Mouse (Mus musculus): ENCODE measurements around the gene Rpl6.
"Not testable (repeated sequence)": the region's sequence is repeated elsewhere in the genome, so short reads cannot be mapped to it uniquely, and the experiment has no call there.

The Rpl6 gene

DNA sequence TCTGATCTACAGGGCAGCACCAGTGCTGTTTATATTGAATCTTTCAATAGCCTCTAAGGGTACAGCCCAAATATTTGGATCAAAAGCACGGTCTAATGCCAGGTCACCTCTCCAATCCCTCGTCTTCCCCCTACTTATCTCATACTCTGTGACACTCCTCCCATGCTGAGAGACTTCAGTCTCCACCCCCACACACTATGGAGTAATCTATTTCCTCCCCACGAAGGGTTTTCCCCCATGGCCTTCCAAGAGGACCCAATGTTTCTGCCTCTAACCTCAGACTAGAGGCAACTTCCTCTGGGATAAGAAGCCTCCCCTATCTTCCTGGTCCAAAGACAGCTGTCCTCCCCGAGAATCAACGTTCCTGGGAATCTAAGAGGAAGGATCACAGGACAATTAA lies 7.5 kb upstream of the Rpl6 start:
- DNase-seq (ENCODE audit: low read depth, low spot score) = no peak

DNA sequence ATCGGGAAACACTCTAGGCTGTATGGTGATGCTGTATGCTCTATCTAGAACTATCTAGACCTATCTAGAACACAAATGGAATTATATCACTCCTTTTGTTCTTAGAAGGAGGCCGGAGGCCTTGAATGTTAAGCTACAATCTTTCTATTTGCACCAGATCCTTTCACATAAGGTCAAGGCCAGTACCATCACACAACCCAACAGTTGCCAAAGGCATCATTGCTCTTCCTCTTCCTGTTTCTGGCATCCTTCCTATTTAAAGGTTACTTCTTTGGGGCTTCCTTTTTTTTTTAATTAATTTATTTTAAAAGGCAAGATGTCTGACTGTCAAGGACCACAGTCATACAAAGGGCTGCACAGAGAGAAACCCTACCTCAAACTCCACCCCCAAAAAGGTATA lies 6.9 kb upstream of the Rpl6 start:
- DNase-seq (ENCODE audit: low read depth, low spot score) = no peak

DNA sequence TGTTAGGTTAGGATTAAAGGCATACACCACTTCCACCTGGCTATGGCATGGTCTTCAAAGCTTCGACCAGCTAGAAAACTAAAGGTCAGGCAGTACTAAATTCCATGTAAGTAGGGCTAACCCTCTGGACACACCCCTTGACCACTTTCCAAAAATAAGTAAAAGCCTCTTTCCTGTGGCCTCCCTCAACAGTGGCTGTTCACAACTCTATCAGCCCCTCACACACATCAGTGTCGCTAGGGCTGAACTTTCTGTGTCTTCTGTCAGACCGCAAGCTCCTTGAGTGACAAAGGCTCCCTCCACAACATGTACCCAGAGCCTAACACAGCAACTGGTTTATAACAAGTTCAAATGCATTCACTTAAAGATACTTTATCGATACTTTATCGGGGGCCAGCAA lies 5.9 kb upstream of the Rpl6 start:
- no peak for DNase-seq (ENCODE audit: low read depth, low spot score)

DNA sequence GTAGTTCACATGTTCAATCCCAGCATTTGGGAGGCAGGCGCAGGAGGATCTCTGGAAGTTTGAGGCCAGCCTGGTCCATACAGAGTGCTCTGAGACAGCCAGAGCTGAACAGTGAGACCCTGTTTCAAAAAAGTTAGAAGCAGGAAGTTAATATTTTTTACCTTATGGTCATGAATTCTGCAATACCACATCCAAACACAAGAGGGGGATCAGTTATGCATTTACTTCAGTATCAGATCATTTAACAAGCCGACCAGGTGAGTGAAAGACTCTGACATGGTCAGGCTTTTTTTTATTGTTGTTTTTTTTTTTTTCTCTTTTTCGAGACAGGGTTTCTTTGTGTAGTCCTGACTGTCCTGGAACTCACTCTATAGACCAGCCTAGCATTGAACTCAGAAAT lies 2.5 kb upstream of the Rpl6 start:
- peak; percentile 86 for DNase-seq (ENCODE audit: low read depth, low spot score)

DNA sequence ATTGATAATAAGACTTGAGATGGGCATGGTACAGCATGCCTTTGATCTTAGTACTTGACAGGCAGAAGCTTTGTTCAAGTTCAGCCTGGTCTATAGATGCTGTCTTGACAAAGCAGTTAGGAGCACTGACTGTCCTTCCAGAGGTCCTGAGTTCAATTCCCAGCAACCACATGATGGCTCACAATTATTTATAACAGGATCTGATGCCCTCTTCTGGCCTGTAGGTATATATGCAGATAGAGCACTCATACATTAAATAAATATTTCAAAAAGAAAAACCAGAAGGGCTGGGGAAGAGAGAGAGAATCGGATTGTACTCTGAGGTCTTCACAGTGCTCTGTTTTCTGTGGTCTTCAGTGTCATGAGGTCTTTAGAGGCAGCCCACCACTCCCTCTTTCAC lies 1.8 kb upstream of the Rpl6 start:
- no peak for DNase-seq (ENCODE audit: low read depth, low spot score)

DNA sequence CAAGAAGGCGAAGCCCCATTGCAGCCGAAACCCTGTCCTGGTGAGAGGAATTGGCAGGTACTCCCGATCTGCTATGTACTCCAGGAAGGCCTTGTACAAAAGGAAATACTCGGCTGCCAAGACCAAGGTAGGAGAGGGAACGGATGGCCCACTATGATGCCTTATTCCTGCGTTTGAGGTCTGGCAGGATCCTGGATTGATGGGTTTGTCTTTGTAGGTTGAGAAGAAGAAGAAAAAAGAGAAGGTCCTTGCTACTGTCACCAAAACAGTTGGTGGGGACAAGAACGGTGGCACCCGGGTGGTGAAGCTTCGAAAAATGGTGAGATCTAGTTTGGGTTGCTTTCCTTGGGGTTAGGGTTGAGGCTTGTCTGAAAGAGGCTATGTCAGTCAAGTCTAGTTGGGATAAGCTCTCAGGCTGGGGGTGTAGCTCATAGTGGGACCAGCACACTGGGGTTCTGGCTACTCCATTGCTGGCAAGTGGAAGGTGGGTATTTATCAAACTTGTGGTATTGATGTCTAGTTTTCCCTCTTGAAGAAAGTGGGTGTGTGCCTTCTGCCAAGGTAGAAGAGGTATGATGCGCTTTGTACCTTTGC lies 1.4 kb downstream of the Rpl6 start:
- DNase-seq (ENCODE audit: low read depth, low spot score) = not testable (repeated sequence)

DNA sequence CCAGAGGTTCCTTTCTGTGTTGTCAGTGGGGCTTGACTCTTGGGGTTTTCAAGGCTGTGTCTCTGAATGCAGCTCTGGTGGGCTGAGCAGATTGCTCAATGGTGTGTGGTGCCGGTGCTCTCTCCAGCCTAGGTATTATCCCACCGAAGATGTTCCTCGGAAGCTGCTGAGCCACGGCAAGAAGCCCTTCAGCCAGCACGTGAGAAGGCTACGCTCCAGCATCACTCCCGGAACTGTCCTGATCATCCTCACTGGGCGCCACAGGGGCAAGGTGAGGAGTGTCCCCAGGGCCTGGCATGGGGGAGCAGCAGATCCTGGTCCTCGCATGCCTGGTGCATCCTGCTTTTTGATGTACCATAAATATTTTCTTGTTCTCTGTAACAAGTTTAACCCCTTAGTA lies 2.3 kb downstream of the Rpl6 start:
- DNase-seq (ENCODE audit: low read depth, low spot score) = no peak

DNA sequence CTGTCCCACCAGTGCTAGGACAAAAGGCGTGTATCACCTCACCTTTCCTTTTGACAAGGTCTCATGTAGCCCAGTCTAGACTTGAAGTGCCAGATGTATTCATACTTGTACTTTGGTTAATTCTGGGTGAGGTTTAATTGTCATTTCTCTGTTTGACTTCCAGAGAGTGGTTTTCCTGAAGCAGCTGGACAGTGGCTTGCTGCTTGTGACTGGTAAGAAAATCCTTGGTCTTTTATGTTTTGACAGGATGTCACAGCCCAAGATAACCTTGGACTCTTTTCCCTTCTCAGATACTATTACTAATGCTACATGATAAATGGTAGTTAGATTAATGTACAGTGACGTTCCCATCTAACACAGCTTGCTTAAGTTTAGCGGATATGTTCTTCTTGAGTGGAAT lies 2.7 kb downstream of the Rpl6 start:
- no peak for DNase-seq (ENCODE audit: low read depth, low spot score)

DNA sequence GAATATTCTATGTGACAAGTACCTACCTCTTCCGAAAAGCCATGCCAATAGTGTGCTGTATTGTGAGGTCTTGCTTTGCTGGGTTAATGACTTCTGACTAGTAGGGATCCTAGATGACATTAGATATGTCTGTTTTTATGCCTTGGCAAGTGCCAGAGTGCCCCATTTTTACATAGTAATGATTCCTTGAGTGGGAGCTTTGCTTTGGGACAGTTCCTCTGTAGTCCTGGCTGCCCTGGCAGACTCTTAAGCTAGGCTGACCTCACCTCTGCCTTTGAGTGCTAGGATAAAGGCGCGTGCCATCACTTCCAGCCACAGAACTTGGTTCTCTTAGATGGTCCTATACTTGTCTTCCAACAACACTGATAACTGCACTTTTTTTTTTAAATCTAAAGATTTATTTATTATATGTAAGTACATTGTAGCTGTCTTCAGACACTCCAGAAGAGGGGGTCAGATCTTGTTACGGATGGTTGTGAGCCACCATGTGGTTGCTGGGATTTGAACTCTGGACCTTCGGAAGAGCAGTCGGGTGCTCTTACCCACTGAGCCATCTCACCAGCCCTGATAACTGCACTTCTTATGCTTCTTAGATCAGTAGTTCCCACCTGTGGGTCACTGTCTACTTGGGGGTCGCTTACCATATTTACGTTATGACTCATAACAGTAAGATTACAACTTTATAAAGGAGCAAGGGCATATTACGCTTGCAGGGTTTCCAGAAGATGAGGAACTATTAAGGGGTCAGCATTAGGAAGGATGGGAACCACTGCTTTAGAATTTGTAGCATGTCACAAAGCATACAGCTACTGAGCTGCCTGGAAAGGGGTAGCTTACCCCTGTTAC lies 5.7 kb downstream of the Rpl6 start:
- DNase-seq (ENCODE audit: low read depth, low spot score) = no peak

DNA sequence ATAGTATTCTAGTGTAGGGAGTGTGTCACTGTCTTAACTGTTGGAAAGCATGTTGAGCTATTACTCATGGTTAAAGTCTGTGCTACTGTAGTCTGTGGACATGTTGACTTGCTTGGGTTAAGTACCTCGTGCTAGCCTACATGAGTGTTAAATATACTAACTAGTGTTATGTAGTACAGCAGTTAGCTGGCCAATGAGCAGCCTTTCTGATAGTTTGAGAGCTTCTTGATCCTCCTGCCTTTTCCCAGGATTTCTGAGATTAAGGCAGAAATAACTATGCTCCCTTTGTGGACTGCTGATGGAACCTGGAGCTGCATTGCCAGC lies 6.3 kb downstream of the Rpl6 start:
- no peak for DNase-seq (ENCODE audit: low read depth, low spot score)

DNA sequence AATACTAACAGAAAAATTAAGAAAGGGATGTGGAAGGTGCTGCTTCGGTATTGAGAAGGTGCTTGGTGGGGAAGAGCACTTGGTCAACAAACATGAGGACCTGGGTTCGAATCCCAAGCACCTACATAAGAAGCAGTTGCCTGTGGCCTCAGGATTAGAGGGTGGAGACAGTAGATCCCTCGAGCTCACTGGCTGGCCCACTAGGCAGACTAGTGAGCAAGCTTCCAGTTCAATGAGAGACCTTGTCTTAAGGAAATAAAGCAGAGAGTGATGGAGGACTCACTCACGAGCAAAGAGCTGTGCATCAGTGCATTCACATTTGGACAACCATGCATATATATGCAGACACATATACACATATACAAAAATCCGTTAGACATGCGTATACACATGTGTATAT lies 7.8 kb downstream of the Rpl6 start:
- no peak for DNase-seq (ENCODE audit: low read depth, low spot score)

DNA sequence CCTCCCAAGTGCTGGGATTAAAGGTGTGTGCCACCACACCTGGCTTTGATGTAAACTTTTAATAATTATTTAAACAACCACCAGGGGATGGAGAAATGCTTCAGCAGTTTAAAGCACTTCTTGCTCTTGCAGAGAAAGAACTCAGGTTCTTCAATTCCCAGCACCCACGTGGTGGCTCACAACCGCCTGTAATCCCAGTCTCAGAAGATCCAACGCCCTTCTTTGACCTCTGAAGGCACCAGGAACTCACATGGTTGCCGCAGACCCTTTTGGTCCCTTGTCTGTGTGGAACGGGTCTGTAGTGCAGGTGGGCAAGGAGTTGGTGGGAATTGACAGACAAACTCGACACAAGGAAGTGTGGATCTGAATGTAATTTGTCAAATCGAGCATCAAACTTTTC lies 10.4 kb downstream of the Rpl6 start:
- no peak for DNase-seq (ENCODE audit: low read depth, low spot score)

DNA sequence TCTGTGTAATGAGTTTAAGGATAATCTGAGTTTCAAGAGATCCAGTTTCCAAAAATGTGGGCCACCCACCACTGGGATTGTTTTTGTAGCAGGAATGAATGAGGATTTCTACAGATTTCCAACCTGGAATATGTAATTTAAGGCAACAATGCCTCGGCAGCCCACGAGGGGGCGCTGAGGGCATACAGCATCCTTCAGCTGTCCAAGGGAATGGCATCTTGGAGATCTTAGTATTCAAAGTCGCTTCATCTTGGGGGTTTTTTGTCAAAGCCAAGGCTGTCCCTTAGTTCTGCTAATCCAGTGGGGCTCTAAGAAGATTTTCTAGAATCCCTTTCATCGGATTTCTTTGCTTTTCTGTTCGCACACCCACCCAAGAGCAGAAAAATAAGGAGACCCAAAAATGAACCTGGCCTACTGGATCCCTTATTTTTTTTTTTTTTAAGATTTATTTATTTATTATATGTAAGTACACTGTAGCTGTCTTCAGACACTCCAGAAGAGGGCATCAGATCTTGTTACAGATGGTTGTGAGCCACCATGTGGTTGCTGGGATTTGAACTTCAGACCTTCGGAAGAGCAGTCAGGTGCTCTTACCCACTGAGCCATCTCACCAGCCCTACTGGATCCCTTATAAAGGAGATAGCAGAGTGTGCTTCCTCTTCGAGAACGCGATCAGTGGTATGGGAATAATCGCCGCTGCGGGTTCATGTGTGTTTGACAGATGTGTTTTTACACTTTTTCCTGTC lies 11.3 kb downstream of the Rpl6 start:
- peak; percentile 70 for DNase-seq (ENCODE audit: low read depth, low spot score)

DNA sequence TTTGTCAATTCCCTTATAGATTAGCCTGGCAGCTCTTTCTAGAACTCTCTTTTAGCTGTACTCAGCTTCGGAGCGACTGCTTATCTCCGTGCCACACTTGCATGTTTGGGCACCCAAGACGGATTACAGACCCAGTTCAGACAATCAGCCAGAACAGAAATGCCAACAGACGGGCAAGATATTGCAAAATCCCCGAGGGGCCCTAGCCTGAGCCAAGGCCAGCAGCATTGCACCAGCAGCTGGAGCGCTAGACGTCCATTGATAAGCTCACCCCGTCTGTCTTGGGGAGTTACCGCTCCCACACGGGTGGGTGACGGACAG lies 11.8 kb downstream of the Rpl6 start:
- DNase-seq (ENCODE audit: low read depth, low spot score) = no peak

DNA sequence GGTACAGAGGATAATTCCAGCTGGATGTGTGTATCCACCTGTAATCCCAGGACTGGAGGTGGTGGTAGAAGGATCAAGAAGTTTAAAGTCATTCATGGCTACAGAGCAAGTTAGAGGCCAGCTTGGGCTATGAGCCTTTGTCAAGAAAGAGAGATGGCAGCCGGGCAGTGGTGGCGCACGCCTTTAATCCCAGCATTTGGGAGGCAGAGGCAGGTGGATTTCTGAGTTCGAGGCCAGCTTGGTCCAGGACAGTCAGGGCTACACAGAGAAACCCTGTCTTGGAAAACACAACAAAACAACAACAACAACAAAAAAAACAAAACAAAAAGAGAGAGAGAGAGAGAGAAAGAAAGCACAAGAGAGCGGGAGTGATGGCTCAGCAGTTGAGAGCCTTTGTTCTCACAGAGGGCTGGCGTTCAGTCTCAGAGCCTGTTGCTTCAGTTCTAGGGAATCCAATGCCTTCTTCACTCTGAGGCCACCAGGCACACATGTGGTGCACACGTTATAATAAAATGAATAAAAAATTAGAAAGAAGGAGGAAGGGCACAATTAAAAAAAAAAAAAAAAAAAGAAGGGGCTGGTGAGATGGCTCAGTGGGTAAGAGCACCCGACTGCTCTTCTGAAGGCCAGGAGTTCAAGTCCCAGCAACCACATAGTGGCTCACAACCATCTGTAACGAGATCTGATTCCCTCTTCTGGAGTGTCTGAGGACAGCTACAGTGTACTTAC lies 12.5 kb downstream of the Rpl6 start:
- not testable (repeated sequence) for DNase-seq (ENCODE audit: low read depth, low spot score)

DNA sequence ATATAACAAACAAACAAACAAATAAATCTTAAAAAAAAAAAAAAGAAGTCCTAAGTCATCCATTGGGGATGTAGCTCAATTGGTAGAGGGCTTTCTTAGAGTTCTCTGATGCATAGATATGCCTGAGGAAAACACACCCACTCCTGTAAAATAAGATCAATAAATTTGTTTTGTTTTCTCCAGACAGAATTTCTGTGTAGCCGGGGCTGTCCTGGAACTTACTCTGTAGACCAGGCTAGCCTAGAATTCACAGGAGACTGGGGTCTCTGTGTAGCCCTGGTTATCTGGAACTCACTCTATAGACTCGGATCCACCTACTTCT lies 13.0 kb downstream of the Rpl6 start:
- DNase-seq (ENCODE audit: low read depth, low spot score) = no peak

DNA sequence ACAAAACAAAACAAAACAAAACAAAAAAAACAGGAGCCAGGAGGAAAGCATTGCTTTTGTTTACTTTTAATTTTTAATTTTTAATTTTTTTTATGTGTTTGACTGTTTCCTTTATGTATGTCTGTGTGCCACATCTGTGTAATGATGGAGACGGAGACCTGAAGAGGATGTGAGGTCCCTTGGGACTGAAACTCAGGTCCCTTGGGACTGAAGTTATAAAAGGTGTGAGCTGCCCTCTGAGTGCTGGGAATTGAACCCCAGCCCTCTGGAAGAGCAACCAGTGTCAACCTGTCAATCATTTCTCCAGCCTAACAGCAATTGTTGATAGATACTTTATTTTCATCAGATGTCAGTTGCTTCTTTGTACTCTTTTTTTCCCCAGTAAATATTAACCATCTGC lies 14.9 kb downstream of the Rpl6 start:
- no peak for DNase-seq (ENCODE audit: low read depth, low spot score)

DNA sequence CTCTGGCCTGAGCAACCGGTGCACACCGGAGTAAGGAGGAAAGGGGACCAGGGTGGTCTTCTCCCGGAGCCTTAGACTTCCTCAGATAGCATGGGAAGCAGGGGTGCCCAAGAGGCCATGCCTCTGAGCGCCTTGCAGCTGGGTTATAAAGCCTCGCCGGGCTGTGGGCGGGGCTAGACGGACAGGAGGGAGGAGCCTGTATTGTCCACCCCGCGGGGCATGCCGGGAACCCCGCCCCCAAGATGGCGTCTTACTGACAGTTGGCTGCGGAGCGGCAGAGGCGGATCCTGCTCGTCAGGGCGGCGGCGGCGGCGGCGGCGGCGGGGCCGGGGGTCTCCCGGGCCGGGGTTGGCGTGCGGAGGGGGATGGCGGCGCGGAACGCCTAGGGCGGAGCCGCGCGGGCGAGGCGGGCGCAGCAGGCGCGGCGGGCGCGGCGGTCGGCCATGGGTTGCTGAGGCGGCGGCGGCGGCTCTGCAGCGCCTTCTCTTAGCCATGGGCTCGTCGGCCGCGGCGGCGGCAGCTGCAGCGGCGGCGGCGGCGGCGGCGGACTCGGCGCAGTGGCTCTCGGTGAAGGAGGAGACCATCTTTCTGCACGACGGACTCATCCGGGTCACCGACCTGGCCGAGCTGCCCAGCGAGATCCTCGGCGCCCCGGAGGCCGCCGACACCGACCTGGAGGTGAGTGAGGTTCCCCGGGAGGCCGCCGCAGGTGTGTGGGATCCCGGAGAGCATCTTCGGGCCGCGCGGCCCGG lies 15.9 kb downstream of the Rpl6 start, which contains the start of gene Hectd4:
Gene Hectd4 (plus strand): TSS at position 240 of the 752 bp plus-strand sequence.
- peak; percentile 94 for DNase-seq (ENCODE audit: low read depth, low spot score)

DNA sequence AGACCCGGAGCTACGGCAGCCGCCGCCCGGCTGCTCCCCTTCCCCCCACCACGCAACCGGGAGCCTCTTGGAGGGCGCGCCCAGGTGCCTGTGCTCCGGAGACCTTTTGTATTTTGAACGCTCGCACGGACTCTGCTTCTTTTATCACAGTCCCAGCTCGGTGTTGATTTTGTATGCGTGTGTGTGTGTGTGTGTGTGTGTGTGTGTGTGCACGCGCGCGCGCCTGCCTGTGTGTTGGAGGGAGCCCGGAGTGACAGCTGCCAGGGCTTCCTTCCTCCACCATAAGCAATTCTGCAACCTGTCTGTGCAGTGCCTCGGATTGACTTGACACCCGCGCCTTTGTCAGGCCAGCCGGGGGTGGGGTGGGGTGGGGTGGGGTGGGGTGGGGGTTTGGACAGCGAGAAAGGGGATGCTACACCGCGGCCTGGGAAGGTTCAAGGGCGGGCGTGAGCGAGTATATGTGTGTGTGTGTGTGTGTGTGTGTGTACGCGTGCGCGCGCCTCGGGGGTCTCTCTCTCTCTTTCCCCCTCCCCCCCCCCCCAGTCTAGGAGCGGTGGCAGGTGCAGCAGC lies 16.5 kb downstream of the Rpl6 start:
- peak; percentile 72 for DNase-seq (ENCODE audit: low read depth, low spot score)

DNA sequence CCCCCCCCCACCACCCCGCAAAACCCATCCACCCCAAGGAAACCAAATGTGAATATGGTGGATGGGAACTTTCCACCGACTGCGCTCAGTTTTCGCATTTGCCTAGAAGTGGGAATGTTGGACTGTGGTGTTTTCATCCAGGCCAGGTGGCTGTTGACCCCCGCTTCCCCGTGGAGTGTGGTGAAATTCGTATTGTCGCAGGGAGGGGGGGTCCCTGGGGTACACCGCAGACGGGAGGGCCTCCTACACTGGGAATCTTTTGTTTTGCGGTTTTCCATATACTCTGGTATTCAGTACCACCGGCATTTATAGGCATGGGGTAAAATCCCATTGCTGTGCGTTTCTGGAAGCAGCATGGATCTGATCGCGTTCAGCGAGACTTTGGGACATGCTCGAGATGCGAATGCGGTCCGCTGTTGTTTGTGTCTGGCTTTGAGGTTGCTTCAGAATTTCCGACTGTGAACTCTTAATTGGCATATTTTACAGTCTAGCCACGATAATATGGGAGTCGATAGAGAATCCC lies 17.1 kb downstream of the Rpl6 start:
- DNase-seq (ENCODE audit: low read depth, low spot score) = no peak

DNA sequence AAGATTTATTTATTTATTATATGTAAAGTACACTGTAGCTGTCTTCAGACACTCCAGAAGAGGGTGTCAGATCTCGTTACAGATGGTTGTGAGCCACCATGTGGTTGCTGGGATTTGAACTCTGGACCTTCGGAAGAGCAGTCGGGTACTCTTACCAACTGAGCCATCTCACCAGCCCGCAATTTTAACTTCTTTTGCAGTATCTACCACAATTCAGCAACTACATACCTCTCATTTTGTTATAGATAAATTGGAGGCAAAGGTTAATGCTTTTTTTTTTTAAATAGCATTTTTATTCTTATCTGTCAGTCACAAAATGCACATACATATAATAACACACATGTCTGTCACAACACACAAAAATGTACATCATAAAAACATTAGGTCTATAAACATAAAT lies 19.7 kb downstream of the Rpl6 start:
- not testable (repeated sequence) for DNase-seq (ENCODE audit: low read depth, low spot score)
